Mouse (Mus musculus) intestine, embryonic 15.5 days (tissue): ENCODE data around the gene 1810010H24Rik. TPM values are rescaled to one million over a fixed set of nuclear protein-coding genes. Genes with fewer than 3 reads are reported as not detected.

Source experiments
- ATAC-seq: fragments of 200-750 bp; cut with Nextera tagmentation; 2 replicates; pipeline ENCODE4 v1.8.0; 2017; ENCODE audit warnings: moderate TSS enrichment, moderate library complexity
- H3K27ac ChIP-seq: fragments of 300-500 bp; sonication (generic); 2 replicates; pipeline ENCODE4 v1.5.1; 2015; ENCODE audit warnings: mild to moderate bottlenecking, inconsistent platforms
- H3K27me3 ChIP-seq: fragments of 300-500 bp; sonication (generic); replicated peaks from 2 replicates; pipeline ENCODE4 v1.6.1; 2015; ENCODE audit warnings: inconsistent platforms
- H3K36me3 ChIP-seq: fragments of 300-500 bp; sonication (generic); 2 replicates; pipeline ENCODE4 v1.6.1; 2015; ENCODE audit warnings: inconsistent platforms
- H3K4me1 ChIP-seq: fragments of 300-500 bp; sonication (generic); replicated peaks from 2 replicates; pipeline ENCODE4 v1.6.1; 2015; ENCODE audit warnings: inconsistent platforms
- H3K4me2 ChIP-seq: fragments of 300-500 bp; sonication (generic); replicated peaks from 2 replicates; pipeline ENCODE4 v1.6.1; 2015; ENCODE audit warnings: mild to moderate bottlenecking, inconsistent platforms
- H3K4me3 ChIP-seq: fragments of 300-500 bp; sonication (generic); replicated peaks from 2 replicates; pipeline ENCODE4 v1.5.1; 2015; ENCODE audit warnings: inconsistent platforms
- H3K9ac ChIP-seq: fragments of 300-500 bp; sonication (generic); 2 replicates; pipeline ENCODE4 v1.6.1; 2015; ENCODE audit warnings: inconsistent platforms
- H3K9me3 ChIP-seq: fragments of 300-500 bp; sonication (generic); 2 replicates; pipeline ENCODE4 v1.6.1; 2016; ENCODE audit warnings: inconsistent platforms
- WGBS: fragments of 180-500 bp; shearing (Covaris S2); methylation state at CpG from one replicate; pipeline ENCODE4 v1.1.7; 2015; 5-methylcytosine and 5-hydroxymethylcytosine counted together
- polyA plus RNA-seq: library from polyadenylated mRNA; unstranded; fragments of >200 nt; fragmentation: Nextera tagmentation; extraction: Ambion mirVana; gene quantifications from 2 replicates; pipeline ENCODE4 v1.2.1, GENCODE M21; 2015

Gene 1810010H24Rik
- polyA plus RNA-seq, 1 experiment from 2014 or later, result 3.0 TPM

DNA sequence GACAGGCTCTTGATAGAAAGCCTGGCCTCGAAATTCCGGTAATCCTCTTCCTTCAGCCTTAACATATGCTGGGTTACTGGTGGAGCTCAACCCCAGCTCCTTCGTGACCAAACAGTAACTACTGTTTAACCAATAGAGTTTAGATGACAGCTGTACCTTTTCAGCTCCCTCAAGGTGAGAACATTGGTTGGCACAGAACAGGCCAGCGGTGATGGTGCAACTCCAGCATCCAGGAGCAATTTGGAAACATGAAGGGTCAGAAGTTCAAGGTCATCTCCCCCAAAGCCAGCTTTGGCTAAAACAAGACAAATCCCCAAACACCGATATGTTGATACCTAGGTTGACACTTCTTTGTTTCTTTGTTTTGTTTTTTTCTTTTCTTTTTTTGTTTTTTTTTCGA lies 3.3 kb downstream of the 1810010H24Rik start:
- Histone ChIP-seq H3K4me1 (peaks cover 21% of the 10 kb centered on the region), H3K4me3 (peak overlapping the region; percentile 68), H3K9me3 (no peaks in the 10 kb centered on the region), H3K27ac (0 out of 2 replicates have a peak overlapping the region, but pooled peaks have one; percentile 85), H3K27me3 (no peaks in the 10 kb centered on the region), H3K36me3 (no peaks in the 10 kb centered on the region), H3K9ac (peak overlapping the region; percentile 63), H3K4me2 (peak overlapping the region; percentile 95)
- 62% methylated on average over 6 of the region's 6 CpGs for WGBS
- no peak for ATAC-seq

- 46% methylated on average over 19 of the region's 19 CpGs for WGBS
- H3K27me3 ChIP-seq, result no peaks in the 10 kb centered on the region
- H3K36me3 ChIP-seq, result no peaks in the 10 kb centered on the region; the same call in 1 of the 2 replicates
- no peaks in the 10 kb centered on the region for H3K9me3 ChIP-seq
- H3K4me1 ChIP-seq, result peaks cover 19% of the 10 kb centered on the region
- no peak overlapping the region for H3K9ac ChIP-seq
- H3K27ac ChIP-seq, result no peak overlapping the region
- ATAC-seq, result no peak
- no peak overlapping the region for H3K4me2 ChIP-seq
- H3K4me3 ChIP-seq, result no peak overlapping the region
Measured at GRCm38 (mm10) chr11:107029536-107029935, 4.1 kb downstream of the 1810010H24Rik start.

GRCm38 (mm10) chr11:107031635-107032034 lies 6.2 kb downstream of the 1810010H24Rik start:
- 64% methylated on average over 7 of the region's 7 CpGs for WGBS
- Histone ChIP-seq H3K27ac (no peak overlapping the region), H3K4me2 (no peak overlapping the region), H3K4me1 (peaks cover 4% of the 10 kb centered on the region; the same call in 1 of the 2 replicates), H3K4me3 (no peak overlapping the region), H3K9me3 (no peaks in the 10 kb centered on the region), H3K27me3 (no peaks in the 10 kb centered on the region), H3K36me3 (no peaks in the 10 kb centered on the region; the same call in 1 of the 2 replicates), H3K9ac (no peak overlapping the region)
- no peak for ATAC-seq

DNA sequence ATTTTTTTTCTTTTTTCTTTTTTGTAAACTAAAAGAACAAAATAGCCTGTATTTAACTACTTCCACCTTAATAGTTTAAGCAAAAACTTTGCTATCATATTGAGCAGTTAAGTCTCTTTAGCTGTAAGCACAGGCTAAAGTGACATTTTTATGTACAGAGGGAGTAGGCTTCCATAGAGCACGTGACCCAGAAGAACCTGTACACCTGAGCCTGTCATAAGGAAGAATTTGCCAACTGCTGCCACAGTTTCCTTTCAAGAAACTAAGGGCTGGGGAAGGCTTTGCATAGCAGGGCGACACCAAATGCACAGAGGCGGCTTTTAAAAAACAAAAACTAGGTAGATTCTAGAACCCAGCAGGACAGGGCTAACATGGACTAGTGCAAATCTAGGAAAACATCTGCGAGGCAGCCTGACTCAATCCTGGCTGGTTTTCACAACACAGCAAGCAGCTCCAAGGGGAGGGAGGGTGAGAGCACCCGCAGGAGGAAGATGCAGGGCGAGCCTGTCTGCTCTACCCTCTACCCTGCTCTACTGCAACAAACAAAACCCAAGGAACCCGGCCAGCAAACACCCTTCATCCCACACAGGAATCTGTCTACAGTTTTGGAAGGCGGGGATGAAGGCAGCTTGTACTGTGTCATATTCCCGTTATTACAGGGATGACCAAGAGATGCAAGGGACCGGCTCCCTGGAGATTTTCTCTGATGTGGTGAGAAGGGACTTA lies 8.8 kb downstream of the 1810010H24Rik start:
- WGBS, result 84% methylated on average over 10 of the region's 10 CpGs
- Histone ChIP-seq H3K36me3 (peaks cover 4% of the 10 kb centered on the region; the same call in 1 of the 2 replicates), H3K9ac (no peak overlapping the region), H3K4me3 (no peak overlapping the region), H3K9me3 (no peaks in the 10 kb centered on the region), H3K27ac (no peak overlapping the region), H3K4me1 (no peaks in the 10 kb centered on the region), H3K4me2 (no peak overlapping the region), H3K27me3 (no peaks in the 10 kb centered on the region)
- no peak for ATAC-seq

GRCm38 (mm10) chr11:107039417-107039816 lies 13.9 kb downstream of the 1810010H24Rik start:
- no peak overlapping the region for H3K9ac ChIP-seq
- H3K4me3 ChIP-seq, result no peak overlapping the region
- H3K9me3 ChIP-seq, result no peaks in the 10 kb centered on the region
- no peak overlapping the region for H3K4me2 ChIP-seq
- 93% methylated on average over 5 of the region's 5 CpGs for WGBS
- no peaks in the 10 kb centered on the region for H3K4me1 ChIP-seq
- no peak overlapping the region for H3K27ac ChIP-seq
- H3K27me3 ChIP-seq, result no peaks in the 10 kb centered on the region
- peaks cover 25% of the 10 kb centered on the region for H3K36me3 ChIP-seq
- no peak for ATAC-seq

DNA sequence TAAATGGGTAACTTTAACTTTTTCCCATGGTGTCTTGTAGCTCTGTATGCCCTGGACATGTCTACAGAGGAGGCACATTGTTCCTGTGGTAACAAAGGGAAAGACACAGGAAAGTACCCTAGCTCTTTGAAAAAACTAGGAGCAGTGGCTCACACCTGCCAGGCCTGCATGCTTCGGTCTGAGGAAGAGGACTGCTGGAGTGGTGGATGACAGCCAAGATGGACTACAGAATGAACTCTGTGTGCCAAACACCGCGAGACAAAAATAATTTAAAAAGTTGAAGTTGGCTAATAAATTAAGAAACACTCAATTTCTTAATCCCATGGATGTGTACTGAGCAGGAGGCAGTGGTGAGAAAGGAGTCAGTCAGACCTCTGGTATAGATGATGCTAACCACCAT lies 15.9 kb downstream of the 1810010H24Rik start:
- Histone ChIP-seq H3K4me3 (no peak overlapping the region), H3K9ac (no peak overlapping the region), H3K36me3 (peaks cover 30% of the 10 kb centered on the region), H3K4me2 (no peak overlapping the region), H3K27me3 (no peaks in the 10 kb centered on the region), H3K9me3 (no peaks in the 10 kb centered on the region), H3K4me1 (no peaks in the 10 kb centered on the region), H3K27ac (no peak overlapping the region)
- 90% methylated on average over 3 of the region's 3 CpGs for WGBS
- no peak for ATAC-seq

- ATAC-seq, result no peak
- no peaks in the 10 kb centered on the region for H3K9me3 ChIP-seq
- 83% methylated on average over 11 of the region's 11 CpGs for WGBS
Measured at GRCm38 (mm10) chr11:107043361-107043760, 17.9 kb downstream of the 1810010H24Rik start.

GRCm38 (mm10) chr11:107044321-107044720 lies 18.8 kb downstream of the 1810010H24Rik start:
- H3K36me3 ChIP-seq, result peaks cover 31% of the 10 kb centered on the region
- no peak overlapping the region for H3K9ac ChIP-seq
- H3K9me3 ChIP-seq, result no peaks in the 10 kb centered on the region
- no peaks in the 10 kb centered on the region for H3K4me1 ChIP-seq
- no peaks in the 10 kb centered on the region for H3K27me3 ChIP-seq
- no peak overlapping the region for H3K4me3 ChIP-seq
- ATAC-seq, result peak; percentile 80
- H3K4me2 ChIP-seq, result no peak overlapping the region
- H3K27ac ChIP-seq, result no peak overlapping the region
- WGBS, result 35% methylated on average over 5 of the region's 5 CpGs

More at GRCm38 (mm10) chr11:107043361-107043760, 17.9 kb downstream of the 1810010H24Rik start:
- H3K4me1 ChIP-seq, result no peaks in the 10 kb centered on the region
- no peak overlapping the region for H3K27ac ChIP-seq
- H3K4me2 ChIP-seq, result no peak overlapping the region
- no peaks in the 10 kb centered on the region for H3K27me3 ChIP-seq
- H3K9ac ChIP-seq, result no peak overlapping the region
- no peak overlapping the region for H3K4me3 ChIP-seq
- H3K36me3 ChIP-seq, result peaks cover 35% of the 10 kb centered on the region

- Histone ChIP-seq H3K27ac (no peak overlapping the region), H3K9me3 (no peaks in the 10 kb centered on the region), H3K9ac (no peak overlapping the region), H3K36me3 (peaks cover 31% of the 10 kb centered on the region), H3K4me3 (no peak overlapping the region), H3K4me2 (no peak overlapping the region), H3K27me3 (no peaks in the 10 kb centered on the region), H3K4me1 (no peaks in the 10 kb centered on the region)
- ATAC-seq, result no peak
- 93% methylated on average over 4 of the region's 4 CpGs for WGBS
Measured at GRCm38 (mm10) chr11:107045546-107045945, 20.1 kb downstream of the 1810010H24Rik start.

DNA sequence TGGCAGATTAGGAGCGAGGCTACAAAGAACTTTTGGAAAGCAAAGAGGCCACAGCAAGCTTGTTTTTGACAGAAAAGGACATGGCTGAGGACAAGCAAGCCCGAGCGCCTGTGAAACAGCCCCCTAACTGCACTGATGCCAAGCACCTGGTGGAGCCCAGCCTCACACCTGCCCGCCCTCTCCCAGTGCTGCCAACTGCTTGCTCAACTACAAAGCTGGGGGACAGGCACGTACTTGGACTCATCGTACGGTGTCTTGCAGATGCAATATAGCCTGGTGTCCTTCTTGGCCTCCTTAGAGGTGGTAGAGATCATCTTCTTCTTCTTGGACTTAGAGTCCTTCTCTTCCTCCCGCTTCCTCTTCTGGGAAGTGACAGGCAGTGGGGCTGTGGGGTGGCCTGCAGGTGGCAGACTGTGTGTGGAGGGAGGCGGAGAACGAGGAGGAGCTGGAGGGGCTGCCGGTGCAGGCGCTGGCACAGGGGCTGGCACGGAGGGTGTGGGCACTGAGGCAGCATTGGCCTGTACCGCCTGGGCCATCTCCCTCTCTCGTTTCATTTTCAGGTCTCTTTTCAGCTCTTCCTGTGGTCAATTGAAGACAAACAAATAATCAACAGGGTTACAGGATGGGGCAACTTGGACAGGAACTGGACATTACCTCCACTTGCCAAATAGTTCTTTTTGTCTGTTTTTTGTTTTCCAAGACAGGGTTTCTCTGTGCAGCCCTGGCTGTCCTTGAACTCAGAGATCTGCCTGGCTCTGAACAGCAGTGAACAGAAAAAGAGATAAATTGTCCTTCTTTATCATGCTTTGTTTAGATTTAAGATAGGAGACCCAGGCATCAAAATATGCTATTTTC lies 21.5 kb downstream of the 1810010H24Rik start:
- 87% methylated on average over 15 of the region's 15 CpGs for WGBS
- no peak overlapping the region for H3K9ac ChIP-seq
- H3K4me2 ChIP-seq, result no peak overlapping the region
- no peaks in the 10 kb centered on the region for H3K4me1 ChIP-seq
- H3K4me3 ChIP-seq, result no peak overlapping the region
- ATAC-seq, result no peak
- H3K27me3 ChIP-seq, result no peaks in the 10 kb centered on the region
- H3K27ac ChIP-seq, result no peak overlapping the region
- H3K9me3 ChIP-seq, result no peaks in the 10 kb centered on the region
- peaks cover 28% of the 10 kb centered on the region for H3K36me3 ChIP-seq

DNA sequence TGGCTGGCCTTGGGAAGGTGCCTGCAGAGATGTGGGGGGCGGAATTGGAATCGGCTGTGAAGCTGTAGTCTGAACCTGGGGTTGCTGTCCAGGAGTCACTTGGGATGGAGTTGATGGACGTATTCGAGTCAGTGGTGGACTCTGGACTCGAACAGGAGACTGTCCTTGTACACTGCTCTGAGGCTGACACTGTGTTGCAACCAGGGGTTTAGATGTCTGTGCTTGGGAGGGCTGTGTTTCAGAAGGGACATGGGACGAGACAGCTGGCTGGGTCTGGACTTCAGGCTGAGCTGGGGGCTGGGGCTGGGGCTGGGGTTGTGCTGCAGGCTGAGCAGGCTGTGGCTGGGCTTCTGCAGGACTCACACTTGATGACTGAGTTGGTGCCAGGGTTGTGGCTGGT lies 29.4 kb downstream of the 1810010H24Rik start:
- no peak overlapping the region for H3K27ac ChIP-seq
- H3K4me1 ChIP-seq, result no peaks in the 10 kb centered on the region
- no peak overlapping the region for H3K4me3 ChIP-seq
- H3K36me3 ChIP-seq, result peaks cover 70% of the 10 kb centered on the region
- WGBS, result 89% methylated on average over 6 of the region's 6 CpGs
- no peaks in the 10 kb centered on the region for H3K27me3 ChIP-seq
- no peak overlapping the region for H3K4me2 ChIP-seq
- no peak overlapping the region for H3K9ac ChIP-seq
- no peaks in the 10 kb centered on the region for H3K9me3 ChIP-seq
- no peak for ATAC-seq

GRCm38 (mm10) chr11:107057391-107057790 lies 31.9 kb downstream of the 1810010H24Rik start:
- Histone ChIP-seq H3K9ac (no peak overlapping the region), H3K4me2 (no peak overlapping the region), H3K36me3 (peaks cover 78% of the 10 kb centered on the region), H3K9me3 (no peaks in the 10 kb centered on the region), H3K27ac (no peak overlapping the region), H3K27me3 (no peaks in the 10 kb centered on the region), H3K4me3 (no peak overlapping the region), H3K4me1 (no peaks in the 10 kb centered on the region)
- ATAC-seq, result no peak
- 90% methylated on average over 6 of the region's 6 CpGs for WGBS
